Mouse (Mus musculus): Measurements from ENCODE around the gene Mindy1. TPM values are rescaled to one million over a fixed set of nuclear protein-coding genes. Genes with fewer than 3 reads are reported as not detected.

The Mindy1 gene
- polyA plus RNA-seq, 1 experiment from 2014 or later: 37.2 TPM

DNA sequence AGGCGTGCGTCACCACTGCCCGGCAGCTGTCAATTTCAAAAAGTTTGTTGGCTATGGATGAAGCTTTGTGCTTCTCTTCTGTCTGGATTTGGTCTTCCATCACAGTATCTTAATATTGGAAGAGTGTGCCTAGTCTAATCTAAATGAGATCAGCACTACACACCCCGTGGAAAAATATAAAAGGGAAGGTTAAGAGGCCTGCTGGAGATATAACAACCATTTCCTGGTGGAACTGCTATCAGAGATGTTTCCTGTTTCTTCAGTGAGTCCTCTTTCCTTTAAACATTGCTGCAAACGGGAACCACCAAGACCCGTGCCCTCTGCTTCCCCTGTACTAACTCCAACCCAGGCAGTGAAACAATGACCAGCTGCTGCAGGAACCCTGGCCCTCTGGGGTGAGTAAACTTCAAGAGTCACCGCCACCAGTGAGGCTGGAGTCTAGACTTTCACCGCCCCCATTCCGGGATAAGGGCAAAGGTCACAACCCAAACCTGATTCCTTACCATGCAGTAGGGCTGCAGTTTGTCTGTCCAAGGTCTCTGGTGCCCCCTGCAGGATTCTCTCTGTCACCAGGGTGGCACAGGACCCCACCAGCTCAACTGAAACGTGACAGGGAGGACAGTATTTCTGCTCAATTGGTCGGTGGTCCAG is 17.9 kb upstream of the Mindy1 start:
- no peak overlapping the region for H3K9ac ChIP-seq (replicated peaks; ENCODE audit: low read depth, low read length)
- whole genome bisulfite sequencing: 54% methylated on average over 11 of the region's 11 CpGs
- H3K27me3 ChIP-seq (ENCODE audit: control insufficient read depth, insufficient read depth, low read length): no peaks in the 10 kb centered on the region
- H3K4me1 ChIP-seq (ENCODE audit: control insufficient read depth, insufficient read depth, low read length): no peaks in the 10 kb centered on the region
- H3K36me3 ChIP-seq (ENCODE audit: control insufficient read depth, insufficient read depth, low read length): peaks cover 19% of the 10 kb centered on the region
- H3K4me3 ChIP-seq (ENCODE audit: low read depth, low read length): no peak overlapping the region
- H3K9me3 ChIP-seq (ENCODE audit: control insufficient read depth, low read length): no peaks in the 10 kb centered on the region
- H3K27ac ChIP-seq (ENCODE audit: low read depth, low read length): no peak overlapping the region
- no peak for ATAC-seq (ENCODE audit: low read depth)
- H3K4me2 ChIP-seq (ENCODE audit: low read depth, low read length): no peak overlapping the region

- H3K4me2 ChIP-seq (ENCODE audit: low read depth, low read length): no peak overlapping the region
- no peak overlapping the region for H3K9ac ChIP-seq (replicated peaks; ENCODE audit: low read depth, low read length)
- ATAC-seq (ENCODE audit: low read depth): no peak
- H3K4me3 ChIP-seq (ENCODE audit: low read depth, low read length): no peak overlapping the region
- H3K36me3 ChIP-seq (ENCODE audit: control insufficient read depth, insufficient read depth, low read length): peaks cover 11% of the 10 kb centered on the region
- H3K4me1 ChIP-seq (ENCODE audit: control insufficient read depth, insufficient read depth, low read length): no peaks in the 10 kb centered on the region
- H3K27me3 ChIP-seq (ENCODE audit: control insufficient read depth, insufficient read depth, low read length): no peaks in the 10 kb centered on the region
- 59% methylated on average over 1 of the region's 1 CpGs for WGBS
- H3K9me3 ChIP-seq (ENCODE audit: control insufficient read depth, low read length): no peaks in the 10 kb centered on the region
- H3K27ac ChIP-seq (ENCODE audit: low read depth, low read length): no peak overlapping the region
These were observed 16.4 kb upstream of the Mindy1 start for GRCm38 (mm10) chr3:95264724-95265123.

DNA sequence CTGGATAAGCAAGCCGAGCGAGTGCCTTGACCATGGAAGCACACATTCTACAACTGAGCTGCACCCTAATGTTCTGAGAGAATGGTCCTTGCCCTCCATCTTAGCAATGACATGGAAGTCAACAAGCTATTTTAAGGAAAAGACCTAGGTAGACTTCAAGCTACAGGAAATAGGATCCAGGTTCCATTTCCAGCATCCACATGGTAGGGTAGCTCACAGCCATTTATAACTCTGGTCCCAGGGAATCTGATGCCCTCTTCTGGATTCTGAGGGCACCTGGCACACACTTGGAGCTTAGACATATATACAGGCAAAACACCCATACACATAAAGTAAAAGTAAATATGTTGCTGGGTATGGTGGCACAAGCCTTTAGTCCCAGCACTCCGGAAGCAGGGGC is 15.1 kb upstream of the Mindy1 start:
- Histone ChIP-seq H3K9ac (replicated peaks; ENCODE audit: low read depth, low read length) (no peak overlapping the region), H3K36me3 (ENCODE audit: control insufficient read depth, insufficient read depth, low read length) (peaks cover 9% of the 10 kb centered on the region), H3K27ac (ENCODE audit: low read depth, low read length) (no peak overlapping the region), H3K4me2 (ENCODE audit: low read depth, low read length) (no peak overlapping the region), H3K9me3 (ENCODE audit: control insufficient read depth, low read length) (no peaks in the 10 kb centered on the region), H3K4me1 (ENCODE audit: control insufficient read depth, insufficient read depth, low read length) (no peaks in the 10 kb centered on the region), H3K27me3 (ENCODE audit: control insufficient read depth, insufficient read depth, low read length) (no peaks in the 10 kb centered on the region), H3K4me3 (ENCODE audit: low read depth, low read length) (no peak overlapping the region)
- ATAC-seq (ENCODE audit: low read depth): no peak
- WGBS: 97% methylated on average over 3 of the region's 3 CpGs

DNA sequence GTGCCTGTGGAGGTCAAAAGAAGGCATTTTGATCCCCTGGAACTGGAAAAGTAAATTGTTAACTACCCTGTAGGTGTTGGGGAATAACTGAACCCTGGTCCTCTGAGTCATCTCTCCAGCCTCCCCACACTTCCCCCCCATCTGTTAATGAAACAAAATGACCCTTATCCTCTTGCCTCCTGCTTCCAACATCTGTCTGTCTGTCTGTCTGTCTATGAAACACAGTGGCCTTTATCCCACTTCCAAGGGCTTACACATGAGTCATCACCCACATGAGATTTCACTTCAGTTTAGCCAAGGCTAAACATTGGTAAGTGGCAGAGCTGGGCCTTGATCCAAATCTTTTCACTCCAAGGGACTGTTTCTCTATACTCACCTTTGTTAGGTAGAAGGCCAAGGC is 13.3 kb upstream of the Mindy1 start:
- H3K9ac ChIP-seq (replicated peaks; ENCODE audit: low read depth, low read length): no peak overlapping the region
- no peak for ATAC-seq (ENCODE audit: low read depth)

DNA sequence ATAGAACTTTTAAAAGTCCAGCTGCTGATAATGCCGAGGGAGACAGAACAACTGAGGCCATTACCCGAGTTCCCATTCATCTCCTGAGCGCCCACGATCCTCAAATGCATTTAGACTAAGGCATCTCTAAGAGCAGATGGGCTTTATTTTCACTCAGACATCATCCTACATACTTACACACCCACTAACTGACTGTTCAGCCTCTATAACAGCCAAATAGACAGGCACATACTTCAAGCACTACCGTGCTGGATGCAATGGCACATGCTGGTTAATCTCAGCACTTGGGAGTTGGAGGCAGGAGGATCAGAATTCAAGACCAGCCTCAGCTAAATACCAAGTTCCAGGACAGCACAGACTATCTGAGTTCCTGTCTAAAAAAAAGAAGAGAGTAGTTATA is 11.4 kb upstream of the Mindy1 start:
- Histone ChIP-seq H3K4me2 (ENCODE audit: low read depth, low read length) (no peak overlapping the region), H3K27me3 (ENCODE audit: control insufficient read depth, insufficient read depth, low read length) (no peaks in the 10 kb centered on the region), H3K27ac (ENCODE audit: low read depth, low read length) (no peak overlapping the region), H3K9ac (replicated peaks; ENCODE audit: low read depth, low read length) (no peak overlapping the region), H3K36me3 (ENCODE audit: control insufficient read depth, insufficient read depth, low read length) (peaks cover 5% of the 10 kb centered on the region), H3K9me3 (ENCODE audit: control insufficient read depth, low read length) (no peaks in the 10 kb centered on the region), H3K4me1 (ENCODE audit: control insufficient read depth, insufficient read depth, low read length) (no peaks in the 10 kb centered on the region), H3K4me3 (ENCODE audit: low read depth, low read length) (no peak overlapping the region)
- 90% methylated on average over 5 of the region's 5 CpGs for WGBS
- no peak for ATAC-seq (ENCODE audit: low read depth)

More for the DNA sequence above, 13.3 kb upstream of the Mindy1 start:
- Histone ChIP-seq H3K4me1 (ENCODE audit: control insufficient read depth, insufficient read depth, low read length) (no peaks in the 10 kb centered on the region), H3K27ac (ENCODE audit: low read depth, low read length) (no peak overlapping the region), H3K36me3 (ENCODE audit: control insufficient read depth, insufficient read depth, low read length) (peaks cover 5% of the 10 kb centered on the region), H3K27me3 (ENCODE audit: control insufficient read depth, insufficient read depth, low read length) (no peaks in the 10 kb centered on the region), H3K4me2 (ENCODE audit: low read depth, low read length) (no peak overlapping the region), H3K9me3 (ENCODE audit: control insufficient read depth, low read length) (no peaks in the 10 kb centered on the region), H3K4me3 (ENCODE audit: low read depth, low read length) (no peak overlapping the region)

DNA sequence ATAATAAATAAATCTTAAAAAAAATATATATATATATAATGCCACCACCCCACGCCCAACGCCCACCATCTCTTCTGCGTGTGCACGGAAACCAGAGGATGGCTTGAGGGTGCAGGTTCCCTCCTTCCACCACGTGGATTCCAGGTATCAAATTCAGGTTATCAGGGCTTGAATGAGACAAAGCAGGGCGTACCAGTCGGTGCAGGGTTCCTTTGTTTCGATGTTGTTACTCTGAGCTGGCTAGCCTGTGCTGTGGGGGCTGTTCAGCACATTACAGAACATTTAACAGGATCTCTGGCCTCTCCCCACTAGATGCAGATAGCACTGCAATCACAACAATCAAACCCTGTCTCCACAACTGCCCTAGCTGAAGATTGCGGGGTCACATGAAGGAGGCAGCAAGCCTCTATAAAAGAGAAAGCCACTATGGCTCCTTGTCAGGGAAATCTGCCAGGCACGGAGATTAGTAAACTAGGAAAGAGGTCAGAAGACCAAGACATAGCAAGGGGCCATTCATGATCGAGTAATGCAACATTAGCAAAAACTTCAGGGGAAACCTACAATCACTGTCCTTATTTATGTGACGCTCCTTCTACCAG is 10.3 kb upstream of the Mindy1 start:
- Histone ChIP-seq H3K27me3 (ENCODE audit: control insufficient read depth, insufficient read depth, low read length) (no peaks in the 10 kb centered on the region), H3K4me3 (ENCODE audit: low read depth, low read length) (no peak overlapping the region), H3K9ac (replicated peaks; ENCODE audit: low read depth, low read length) (no peak overlapping the region), H3K27ac (ENCODE audit: low read depth, low read length) (no peak overlapping the region), H3K4me2 (ENCODE audit: low read depth, low read length) (no peak overlapping the region), H3K4me1 (ENCODE audit: control insufficient read depth, insufficient read depth, low read length) (no peaks in the 10 kb centered on the region), H3K9me3 (ENCODE audit: control insufficient read depth, low read length) (no peaks in the 10 kb centered on the region), H3K36me3 (ENCODE audit: control insufficient read depth, insufficient read depth, low read length) (peaks cover 5% of the 10 kb centered on the region)
- 82% methylated on average over 12 of the region's 12 CpGs for WGBS
- ATAC-seq (ENCODE audit: low read depth): no peak

DNA sequence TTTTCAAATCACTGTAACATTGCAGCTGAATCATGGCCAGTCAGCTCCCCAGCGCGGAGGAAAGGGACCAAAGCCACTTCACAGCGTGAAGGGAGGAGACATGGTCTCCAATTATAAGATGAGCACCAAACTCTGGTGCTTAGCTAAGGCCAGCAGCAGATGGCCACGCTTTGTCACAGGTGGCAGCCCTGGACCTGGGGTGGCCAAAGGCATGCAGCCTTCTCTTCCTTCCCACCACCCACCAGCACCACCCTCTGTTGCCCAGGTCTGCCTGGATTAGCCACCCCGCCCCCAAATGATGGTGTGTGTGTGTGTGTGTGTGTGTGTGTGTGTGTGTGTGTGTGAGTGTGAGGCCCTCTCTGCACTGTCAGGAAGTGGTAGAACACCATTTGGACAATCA is 7.7 kb upstream of the Mindy1 start:
- Histone ChIP-seq H3K4me2 (ENCODE audit: low read depth, low read length) (no peak overlapping the region), H3K27me3 (ENCODE audit: control insufficient read depth, insufficient read depth, low read length) (no peaks in the 10 kb centered on the region), H3K9ac (replicated peaks; ENCODE audit: low read depth, low read length) (no peak overlapping the region), H3K27ac (ENCODE audit: low read depth, low read length) (no peak overlapping the region), H3K4me3 (ENCODE audit: low read depth, low read length) (no peak overlapping the region), H3K9me3 (ENCODE audit: control insufficient read depth, low read length) (no peaks in the 10 kb centered on the region), H3K4me1 (ENCODE audit: control insufficient read depth, insufficient read depth, low read length) (no peaks in the 10 kb centered on the region), H3K36me3 (ENCODE audit: control insufficient read depth, insufficient read depth, low read length) (no peaks in the 10 kb centered on the region)
- 87% methylated on average over 5 of the region's 5 CpGs for WGBS
- ATAC-seq (ENCODE audit: low read depth): no peak

DNA sequence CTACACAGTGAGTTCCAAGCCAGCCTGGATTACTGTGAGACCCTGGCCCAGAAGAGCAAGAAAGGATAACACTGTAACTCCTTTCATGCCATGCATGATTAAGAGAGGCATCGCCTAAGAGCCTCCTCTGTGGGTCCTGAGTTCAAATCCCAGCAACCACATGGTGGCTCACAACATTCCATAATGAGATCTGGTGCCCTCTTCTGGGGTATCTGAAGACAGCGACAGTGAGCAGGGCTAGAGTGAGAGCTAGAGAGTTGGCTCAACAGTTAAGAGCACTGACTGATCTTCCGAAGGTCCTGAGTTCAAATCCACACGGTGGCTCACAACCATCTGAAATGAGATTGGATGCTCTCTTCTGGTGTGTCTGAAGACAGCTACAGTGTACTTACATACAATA is 6.7 kb upstream of the Mindy1 start:
- no peak for ATAC-seq (ENCODE audit: low read depth)

GRCm38 (mm10) chr3:95275161-95275560 is 6.0 kb upstream of the Mindy1 start:
- Histone ChIP-seq H3K4me2 (ENCODE audit: low read depth, low read length) (no peak overlapping the region), H3K27ac (ENCODE audit: low read depth, low read length) (no peak overlapping the region), H3K9me3 (ENCODE audit: control insufficient read depth, low read length) (no peaks in the 10 kb centered on the region), H3K9ac (replicated peaks; ENCODE audit: low read depth, low read length) (no peak overlapping the region), H3K4me3 (ENCODE audit: low read depth, low read length) (no peak overlapping the region), H3K27me3 (ENCODE audit: control insufficient read depth, insufficient read depth, low read length) (no peaks in the 10 kb centered on the region), H3K36me3 (ENCODE audit: control insufficient read depth, insufficient read depth, low read length) (no peaks in the 10 kb centered on the region), H3K4me1 (ENCODE audit: control insufficient read depth, insufficient read depth, low read length) (no peaks in the 10 kb centered on the region)
- WGBS: 88% methylated on average over 6 of the region's 6 CpGs
- ATAC-seq (ENCODE audit: low read depth): no peak

More for the DNA sequence above, 6.7 kb upstream of the Mindy1 start:
- Histone ChIP-seq H3K27me3 (ENCODE audit: control insufficient read depth, insufficient read depth, low read length) (no peaks in the 10 kb centered on the region), H3K36me3 (ENCODE audit: control insufficient read depth, insufficient read depth, low read length) (no peaks in the 10 kb centered on the region), H3K4me2 (ENCODE audit: low read depth, low read length) (no peak overlapping the region), H3K4me1 (ENCODE audit: control insufficient read depth, insufficient read depth, low read length) (no peaks in the 10 kb centered on the region), H3K27ac (ENCODE audit: low read depth, low read length) (no peak overlapping the region), H3K4me3 (ENCODE audit: low read depth, low read length) (no peak overlapping the region), H3K9me3 (ENCODE audit: control insufficient read depth, low read length) (no peaks in the 10 kb centered on the region), H3K9ac (replicated peaks; ENCODE audit: low read depth, low read length) (no peak overlapping the region)
- 91% methylated on average over 4 of the region's 4 CpGs for WGBS

Data from neural tube, embryonic 14.5 days (tissue).